Mouse (Mus musculus): ENCODE results near the gene Clasp1.

DNA sequence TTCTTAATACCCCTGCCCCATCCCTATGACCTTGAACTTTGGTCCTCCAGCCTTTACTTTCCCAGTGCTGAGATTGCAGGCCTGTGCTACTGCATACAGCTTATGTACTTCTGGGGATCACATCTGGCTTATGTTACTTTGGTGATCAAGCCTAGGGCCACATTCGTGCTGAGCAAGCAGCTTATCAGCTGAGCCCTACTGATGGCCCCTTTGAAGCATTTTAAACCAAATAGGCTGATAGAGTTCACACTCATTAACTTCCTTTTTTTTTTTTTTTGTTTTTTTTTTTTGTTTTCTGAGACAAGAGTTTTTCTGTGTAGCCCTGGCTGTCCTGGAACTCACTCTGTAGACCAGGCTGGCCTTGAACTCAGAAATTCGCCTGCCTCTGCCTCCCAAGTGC is 164.2 kb downstream of the Clasp1 start:
- TF ChIP-seq CTCF (IDR thresholded peaks at IDR 0.05; ENCODE audit: extremely low read depth, insufficient read length, insufficient replicate concordance, low read depth, low read length) (no peak), POLR2A (IDR thresholded peaks at IDR 0.05; ENCODE audit: low read depth, low read length) (no peak)

Measured in small intestine, adult 2 months (tissue).